Mouse (Mus musculus): Measurements from ENCODE around the gene Tubgcp5. TPM values are rescaled to one million over a fixed set of nuclear protein-coding genes. Genes with fewer than 3 reads are reported as not detected.

Gene Tubgcp5
- polyA plus RNA-seq, 1 experiment from 2014 or later, result 52.3 TPM

DNA sequence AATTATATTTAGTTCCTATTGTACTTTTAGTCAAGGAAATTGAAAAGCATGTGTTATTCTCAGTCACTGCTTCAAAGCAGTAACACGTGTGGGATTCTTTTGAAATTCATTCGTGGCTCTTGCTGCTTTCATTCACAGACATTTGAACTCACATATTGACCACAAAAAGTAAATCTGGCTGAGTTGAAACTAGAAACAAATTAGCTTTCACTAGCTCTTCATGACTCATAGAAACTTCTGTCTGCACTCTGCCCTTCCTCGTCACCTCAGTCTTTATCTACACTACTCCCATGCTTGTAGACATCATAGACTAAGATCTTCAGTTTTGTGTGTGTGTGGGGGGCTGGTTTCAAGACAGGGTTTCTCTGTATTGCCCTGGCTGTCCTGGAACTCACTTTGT lies 6.0 kb downstream of the Tubgcp5 start:
- 92% methylated on average over 3 of the region's 3 CpGs for WGBS
- Histone ChIP-seq H3K36me3 (peaks cover 84% of the 10 kb centered on the region), H3K27me3 (no peaks in the 10 kb centered on the region), H3K4me3 (replicated peaks) (no peak overlapping the region), H3K27ac (no peak overlapping the region), H3K9me3 (no peaks in the 10 kb centered on the region), H3K4me2 (no peak overlapping the region), H3K4me1 (replicated peaks) (peaks cover 2% of the 10 kb centered on the region), H3K9ac (replicated peaks) (no peak overlapping the region)
- no peak for ATAC-seq (ENCODE audit: insufficient number of reproducible peaks, insufficient read depth, low FRiP score, low TSS enrichment, low read depth)

DNA sequence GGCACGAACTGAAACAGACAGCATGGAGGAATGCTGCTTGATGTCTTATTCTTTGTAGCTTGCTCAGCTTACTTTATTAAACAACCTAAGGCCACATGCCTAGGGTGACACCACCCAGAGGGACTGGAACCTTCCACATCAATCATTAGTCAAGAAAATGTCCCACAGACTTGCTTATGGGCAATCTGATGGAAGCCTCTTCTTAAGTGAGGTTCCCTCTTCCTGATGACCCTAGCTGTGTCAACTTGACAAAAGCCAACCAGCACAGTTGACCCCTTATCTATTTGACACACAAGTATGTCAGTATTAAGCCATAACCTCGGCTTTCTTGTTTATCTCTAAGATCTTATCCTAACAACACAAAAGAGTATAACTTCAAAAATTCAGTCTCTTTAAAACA lies 16.0 kb downstream of the Tubgcp5 start:
- H3K27me3 ChIP-seq, result no peaks in the 10 kb centered on the region
- no peak overlapping the region for H3K9ac ChIP-seq (replicated peaks)
- 95% methylated on average over 2 of the region's 2 CpGs for WGBS
- peaks cover 89% of the 10 kb centered on the region for H3K36me3 ChIP-seq
- H3K4me3 ChIP-seq (replicated peaks), result no peak overlapping the region
- no peak for ATAC-seq (ENCODE audit: insufficient number of reproducible peaks, insufficient read depth, low FRiP score, low TSS enrichment, low read depth)
- H3K9me3 ChIP-seq, result no peaks in the 10 kb centered on the region
- H3K27ac ChIP-seq, result no peak overlapping the region
- H3K4me1 ChIP-seq (replicated peaks), result no peaks in the 10 kb centered on the region
- H3K4me2 ChIP-seq, result no peak overlapping the region

DNA sequence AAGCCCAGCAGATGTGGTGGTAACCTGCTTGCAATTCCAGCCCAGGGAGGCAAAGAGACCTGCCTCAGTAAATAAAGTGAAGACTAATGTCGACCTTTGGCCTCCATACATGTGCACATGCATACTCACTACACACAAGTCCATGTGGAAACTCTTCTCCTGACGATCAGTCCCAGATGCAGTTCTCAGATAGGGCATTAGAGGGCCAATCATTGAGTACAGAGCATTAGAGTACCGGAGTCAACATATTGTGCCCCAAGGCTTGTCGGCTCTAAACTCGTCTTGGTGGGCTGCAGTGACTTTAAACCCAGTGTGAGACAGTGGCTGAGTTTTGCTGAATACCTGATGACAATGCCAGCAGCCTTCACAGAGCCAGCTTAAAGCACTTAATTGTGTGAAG lies 30.5 kb downstream of the Tubgcp5 start:
- no peak overlapping the region for H3K4me3 ChIP-seq (replicated peaks)
- WGBS, result 78% methylated on average over 5 of the region's 5 CpGs
- ATAC-seq (ENCODE audit: insufficient number of reproducible peaks, insufficient read depth, low FRiP score, low TSS enrichment, low read depth), result no peak
- H3K4me2 ChIP-seq, result no peak overlapping the region
- H3K27me3 ChIP-seq, result no peaks in the 10 kb centered on the region
- no peak overlapping the region for H3K9ac ChIP-seq (replicated peaks)
- H3K9me3 ChIP-seq, result no peaks in the 10 kb centered on the region
- H3K4me1 ChIP-seq (replicated peaks), result no peaks in the 10 kb centered on the region
- no peak overlapping the region for H3K27ac ChIP-seq
- peaks cover 91% of the 10 kb centered on the region for H3K36me3 ChIP-seq

DNA sequence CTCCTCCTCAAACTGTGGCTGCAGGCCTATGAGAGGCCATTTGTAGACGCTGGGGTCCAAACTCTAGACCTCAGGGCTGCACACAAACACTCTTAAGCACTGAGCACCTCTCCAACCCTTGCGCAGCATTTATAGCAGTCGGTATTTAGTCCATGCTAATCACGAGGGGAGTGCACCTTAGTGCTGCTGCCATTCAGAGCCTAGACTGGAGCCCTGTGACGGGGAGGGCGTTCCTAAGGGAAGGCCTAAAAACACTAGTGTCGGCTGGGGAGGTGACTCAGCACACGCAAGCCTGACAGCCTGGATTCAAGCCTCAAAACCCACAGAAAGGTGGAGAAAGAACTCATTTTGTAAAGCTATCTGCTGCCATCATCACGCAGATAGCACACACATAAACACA lies 33.6 kb downstream of the Tubgcp5 start:
- WGBS, result 91% methylated on average over 9 of the region's 9 CpGs
- Histone ChIP-seq H3K27ac (no peak overlapping the region), H3K4me3 (replicated peaks) (no peak overlapping the region), H3K9me3 (no peaks in the 10 kb centered on the region), H3K36me3 (peaks cover 85% of the 10 kb centered on the region), H3K9ac (replicated peaks) (no peak overlapping the region), H3K4me2 (no peak overlapping the region), H3K27me3 (no peaks in the 10 kb centered on the region), H3K4me1 (replicated peaks) (no peaks in the 10 kb centered on the region)
- no peak for ATAC-seq (ENCODE audit: insufficient number of reproducible peaks, insufficient read depth, low FRiP score, low TSS enrichment, low read depth)

DNA sequence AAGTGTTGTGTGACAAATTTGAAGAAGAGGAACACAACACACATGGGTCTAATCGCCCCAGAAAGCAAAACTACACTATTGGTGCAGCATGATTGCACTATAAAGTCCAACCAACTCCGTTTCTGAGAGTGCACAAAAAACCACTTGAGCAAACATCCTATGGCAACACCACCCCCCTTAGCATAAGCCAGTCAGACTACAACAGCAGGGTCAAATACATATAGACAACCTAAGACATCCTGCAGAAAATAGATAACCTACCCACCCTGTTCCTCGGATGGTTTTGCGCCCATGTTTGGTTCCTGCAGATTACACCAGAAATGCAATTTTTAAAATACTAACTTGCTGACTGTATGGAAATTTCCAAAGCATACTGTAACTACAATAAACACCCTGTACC lies 42.9 kb downstream of the Tubgcp5 start:
- H3K27me3 ChIP-seq, result no peaks in the 10 kb centered on the region
- no peak overlapping the region for H3K4me3 ChIP-seq (replicated peaks)
- peaks cover 5% of the 10 kb centered on the region for H3K4me1 ChIP-seq (replicated peaks)
- no peak overlapping the region for H3K27ac ChIP-seq
- H3K36me3 ChIP-seq, result peaks cover 17% of the 10 kb centered on the region
- no peak overlapping the region for H3K4me2 ChIP-seq
- H3K9ac ChIP-seq (replicated peaks), result no peak overlapping the region
- no peak for ATAC-seq (ENCODE audit: insufficient number of reproducible peaks, insufficient read depth, low FRiP score, low TSS enrichment, low read depth)
- WGBS, result 84% methylated on average over 4 of the region's 4 CpGs
- H3K9me3 ChIP-seq, result no peaks in the 10 kb centered on the region

DNA sequence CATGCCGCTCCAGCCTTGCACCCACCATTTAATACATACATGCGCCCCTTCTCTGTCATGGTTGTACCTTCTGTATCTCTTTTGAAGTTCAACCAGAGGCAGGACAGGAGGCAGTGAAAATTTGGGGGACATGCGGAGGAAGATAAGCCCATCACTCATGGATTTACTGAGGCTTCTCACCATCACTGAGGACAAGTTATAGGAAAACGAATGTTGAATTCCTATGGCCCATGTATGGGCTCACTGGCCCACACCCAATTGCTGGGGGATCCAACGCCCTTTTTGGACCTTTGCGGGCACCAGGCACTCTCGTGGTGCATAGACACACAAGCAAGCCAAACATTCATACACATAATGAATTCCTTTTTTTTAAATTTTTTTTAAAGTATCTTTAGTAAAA lies 47.5 kb downstream of the Tubgcp5 start, which contains the start of gene Cyfip1:
Gene Cyfip1 (plus strand): TSS at position 301 of the 400 bp plus-strand sequence.
- Histone ChIP-seq H3K9me3 (no peaks in the 10 kb centered on the region), H3K27ac (peak within 1 kb of the TSS; percentile 97), H3K4me2 (peak within 1 kb of the TSS; percentile 81), H3K9ac (replicated peaks) (peak within 1 kb of the TSS; percentile 90), H3K4me3 (replicated peaks) (peak within 1 kb of the TSS; percentile 84), H3K27me3 (no peaks in the 10 kb centered on the region), H3K36me3 (no peaks in the 10 kb centered on the region), H3K4me1 (replicated peaks) (peaks cover 12% of the 10 kb centered on the region)
- ATAC-seq (ENCODE audit: insufficient number of reproducible peaks, insufficient read depth, low FRiP score, low TSS enrichment, low read depth), result peak; percentile 34
- WGBS, result 51% methylated on average over 7 of the region's 7 CpGs

DNA sequence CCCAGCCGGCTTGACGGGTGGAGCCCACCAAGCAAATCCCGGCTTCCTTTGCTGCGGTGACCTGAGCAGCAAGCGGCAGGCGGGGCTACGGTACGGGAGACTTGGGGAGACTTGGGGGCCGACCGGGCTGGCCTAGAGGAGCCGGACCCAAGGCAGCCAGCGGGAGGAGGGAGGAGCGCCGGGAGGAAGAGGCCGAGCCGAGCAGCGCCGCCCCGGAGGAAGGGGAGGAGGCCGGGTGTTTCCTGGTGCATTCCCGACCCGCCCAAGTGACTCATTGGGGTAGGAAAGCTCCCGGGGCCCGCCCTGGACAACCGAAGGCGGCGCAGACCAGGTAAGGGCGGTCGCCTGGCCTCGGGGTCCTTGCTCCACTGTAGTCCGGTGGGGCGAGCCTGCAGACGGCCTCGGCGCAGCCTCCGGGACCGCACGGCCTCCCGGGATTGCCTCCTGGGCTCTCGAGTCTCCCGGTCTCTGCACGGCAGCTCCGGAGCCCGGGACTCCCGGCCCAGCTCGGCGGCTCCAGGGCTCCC lies 48.1 kb downstream of the Tubgcp5 start:
- peak; percentile 96 for ATAC-seq (ENCODE audit: insufficient number of reproducible peaks, insufficient read depth, low FRiP score, low TSS enrichment, low read depth)
- Histone ChIP-seq H3K36me3 (no peaks in the 10 kb centered on the region), H3K27ac (peak overlapping the region; percentile 97), H3K4me2 (peak overlapping the region; percentile 81), H3K27me3 (no peaks in the 10 kb centered on the region), H3K4me3 (replicated peaks) (peak overlapping the region; percentile 84), H3K4me1 (replicated peaks) (peaks cover 18% of the 10 kb centered on the region), H3K9ac (replicated peaks) (peak overlapping the region; percentile 90), H3K9me3 (no peaks in the 10 kb centered on the region)
- 1% methylated on average over 43 of the region's 47 CpGs for WGBS

DNA sequence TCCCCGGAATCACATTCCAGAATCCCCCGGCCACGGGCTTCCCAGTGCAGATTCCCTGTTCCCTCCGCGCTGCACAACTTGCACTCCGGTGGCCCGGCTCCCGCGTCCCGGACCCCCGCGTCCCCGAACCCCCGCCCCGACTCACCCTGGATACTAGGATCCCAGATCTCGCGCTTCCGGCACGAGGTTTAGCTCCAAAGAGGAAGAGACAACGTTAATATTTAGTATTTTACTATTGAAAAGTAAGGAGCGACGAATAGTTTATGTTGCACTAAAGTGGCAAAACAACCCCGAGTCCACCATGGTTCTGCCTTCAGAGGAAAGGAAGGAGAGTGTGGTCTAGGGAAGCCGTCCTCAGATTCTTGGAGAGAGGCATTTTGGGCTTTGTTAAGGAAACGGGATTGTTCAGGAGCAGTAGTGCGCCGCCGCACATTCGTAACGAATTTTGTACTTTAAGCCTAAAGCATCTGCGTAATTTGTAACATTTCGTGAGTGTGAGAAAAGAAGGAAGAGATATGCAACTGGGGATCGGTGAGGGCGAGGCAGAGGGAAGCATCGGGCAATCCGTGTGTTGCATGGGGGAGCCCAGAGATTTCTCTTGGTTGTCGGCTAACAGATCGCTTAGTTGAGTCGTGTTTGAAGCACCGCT lies 48.7 kb downstream of the Tubgcp5 start:
- 1% methylated on average over 40 of the region's 40 CpGs for WGBS
- Histone ChIP-seq H3K9me3 (no peaks in the 10 kb centered on the region), H3K9ac (replicated peaks) (peak overlapping the region; percentile 90)

DNA sequence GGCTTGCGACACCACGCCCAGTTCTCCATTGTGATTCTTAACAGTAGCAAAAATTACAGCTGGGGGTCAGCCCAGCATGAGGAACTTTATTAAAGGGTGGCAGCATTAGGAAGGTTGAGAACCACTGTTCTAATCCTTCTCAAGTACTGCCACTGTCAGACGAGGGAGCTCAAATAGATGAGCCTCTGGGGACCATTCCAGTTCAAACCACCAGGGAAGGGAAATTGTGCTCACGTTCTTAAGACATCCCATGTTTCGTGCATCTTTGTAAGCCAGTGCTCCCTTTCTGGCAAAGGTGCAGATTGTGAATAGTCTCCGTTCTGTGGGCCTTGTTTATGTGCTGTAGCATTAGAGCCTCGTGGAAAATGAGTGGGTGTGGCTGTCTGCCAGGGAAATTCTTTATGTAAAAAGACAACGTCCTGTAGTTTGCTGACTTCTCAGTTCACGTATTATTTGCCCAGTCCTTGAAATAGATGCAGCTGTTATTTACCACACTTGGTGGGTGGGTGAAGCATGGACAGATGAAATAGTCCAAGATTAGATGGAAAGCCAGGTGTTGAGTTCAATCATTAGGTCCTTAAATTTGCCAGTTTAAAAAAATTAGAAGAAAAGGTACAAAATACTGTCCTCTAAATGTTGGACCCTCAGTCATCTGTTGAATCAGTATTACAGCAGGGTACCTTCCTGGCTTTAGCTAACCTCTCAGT lies 52.8 kb downstream of the Tubgcp5 start:
- H3K27me3 ChIP-seq, result no peaks in the 10 kb centered on the region
- H3K9me3 ChIP-seq, result no peaks in the 10 kb centered on the region
- no peak overlapping the region for H3K4me2 ChIP-seq
- ATAC-seq (ENCODE audit: insufficient number of reproducible peaks, insufficient read depth, low FRiP score, low TSS enrichment, low read depth), result no peak
- no peak overlapping the region for H3K9ac ChIP-seq (replicated peaks)
- H3K4me3 ChIP-seq (replicated peaks), result no peak overlapping the region
- H3K36me3 ChIP-seq, result no peaks in the 10 kb centered on the region
- peaks cover 38% of the 10 kb centered on the region for H3K4me1 ChIP-seq (replicated peaks)
- 72% methylated on average over 9 of the region's 9 CpGs for WGBS
- H3K27ac ChIP-seq, result 0 out of 2 replicates have a peak overlapping the region, but pooled peaks have one; percentile 57

More for the DNA sequence above, 48.7 kb downstream of the Tubgcp5 start:
- ATAC-seq (ENCODE audit: insufficient number of reproducible peaks, insufficient read depth, low FRiP score, low TSS enrichment, low read depth), result peak; percentile 48
- peak overlapping the region; percentile 97 for H3K27ac ChIP-seq
- peak overlapping the region; percentile 84 for H3K4me3 ChIP-seq (replicated peaks)
- no peaks in the 10 kb centered on the region for H3K27me3 ChIP-seq
- peaks cover 18% of the 10 kb centered on the region for H3K4me1 ChIP-seq (replicated peaks)
- no peaks in the 10 kb centered on the region for H3K36me3 ChIP-seq
- peak overlapping the region; percentile 81 for H3K4me2 ChIP-seq

DNA sequence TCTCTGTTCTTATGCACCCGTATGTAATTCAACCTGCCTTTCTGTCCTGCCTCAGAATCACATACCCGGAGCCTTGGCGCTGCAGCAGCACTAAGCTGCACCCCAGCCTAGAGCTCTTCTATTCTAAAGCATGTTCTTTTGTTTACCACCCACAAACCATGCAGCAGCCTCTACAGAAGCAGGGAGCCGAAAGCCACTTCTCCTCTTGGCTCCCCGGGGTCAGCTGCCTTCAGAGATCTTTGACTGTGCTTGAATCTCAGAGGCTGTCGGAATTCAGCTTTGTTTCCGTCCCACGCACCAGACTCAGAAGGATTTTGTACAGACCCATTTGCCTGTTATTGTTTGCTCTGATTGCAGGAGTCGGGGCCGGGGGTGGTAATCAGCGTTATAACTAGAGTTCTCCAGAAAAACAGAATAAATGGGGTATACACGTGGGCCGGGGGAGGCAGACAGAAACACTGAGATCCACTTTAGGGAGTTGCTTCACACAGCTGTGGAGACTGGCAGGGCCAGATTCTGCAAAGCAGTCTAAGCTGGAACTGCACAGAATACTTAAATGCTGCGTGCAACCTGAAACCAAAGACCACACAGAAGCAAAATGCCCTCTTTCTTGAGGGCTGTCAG lies 56.1 kb downstream of the Tubgcp5 start:
- Histone ChIP-seq H3K27me3 (no peaks in the 10 kb centered on the region), H3K4me3 (replicated peaks) (no peak overlapping the region), H3K27ac (peak overlapping the region; percentile 90), H3K4me2 (peak overlapping the region; percentile 38), H3K9ac (replicated peaks) (peak overlapping the region; percentile 38; the same call in 1 of the 2 replicates), H3K9me3 (no peaks in the 10 kb centered on the region), H3K36me3 (no peaks in the 10 kb centered on the region), H3K4me1 (replicated peaks) (peaks cover 31% of the 10 kb centered on the region)
- peak; percentile 69; the same call in 1 of the 2 replicates for ATAC-seq (ENCODE audit: insufficient number of reproducible peaks, insufficient read depth, low FRiP score, low TSS enrichment, low read depth)
- WGBS, result 52% methylated on average over 14 of the region's 14 CpGs

DNA sequence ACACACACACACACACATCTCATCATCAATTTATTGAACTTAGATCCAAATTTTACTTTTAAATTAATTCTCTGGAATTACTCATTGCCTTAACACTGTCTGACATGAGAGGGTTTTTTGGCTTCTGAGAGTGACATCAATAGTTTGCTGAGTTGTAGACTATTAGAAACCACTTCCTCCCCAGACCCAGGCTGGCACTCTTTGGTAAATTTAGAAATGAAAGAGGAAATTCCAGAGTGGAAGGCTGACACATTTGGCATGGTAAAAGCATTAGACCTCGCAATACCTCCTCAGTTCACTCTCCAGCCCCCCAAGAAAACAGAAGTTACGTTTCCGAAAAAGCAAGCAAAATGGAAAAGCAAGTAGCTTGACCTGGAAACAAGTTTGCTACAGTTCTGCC lies 58.8 kb downstream of the Tubgcp5 start:
- Histone ChIP-seq H3K27me3 (no peaks in the 10 kb centered on the region), H3K4me3 (replicated peaks) (no peak overlapping the region), H3K4me1 (replicated peaks) (peaks cover 30% of the 10 kb centered on the region), H3K36me3 (no peaks in the 10 kb centered on the region), H3K9me3 (no peaks in the 10 kb centered on the region), H3K9ac (replicated peaks) (no peak overlapping the region), H3K4me2 (no peak overlapping the region), H3K27ac (no peak overlapping the region)
- 81% methylated on average over 3 of the region's 3 CpGs for WGBS
- ATAC-seq (ENCODE audit: insufficient number of reproducible peaks, insufficient read depth, low FRiP score, low TSS enrichment, low read depth), result no peak
